9 mouse cellular contexts compared by ENCODE assay signal in the genomic region with DNA sequence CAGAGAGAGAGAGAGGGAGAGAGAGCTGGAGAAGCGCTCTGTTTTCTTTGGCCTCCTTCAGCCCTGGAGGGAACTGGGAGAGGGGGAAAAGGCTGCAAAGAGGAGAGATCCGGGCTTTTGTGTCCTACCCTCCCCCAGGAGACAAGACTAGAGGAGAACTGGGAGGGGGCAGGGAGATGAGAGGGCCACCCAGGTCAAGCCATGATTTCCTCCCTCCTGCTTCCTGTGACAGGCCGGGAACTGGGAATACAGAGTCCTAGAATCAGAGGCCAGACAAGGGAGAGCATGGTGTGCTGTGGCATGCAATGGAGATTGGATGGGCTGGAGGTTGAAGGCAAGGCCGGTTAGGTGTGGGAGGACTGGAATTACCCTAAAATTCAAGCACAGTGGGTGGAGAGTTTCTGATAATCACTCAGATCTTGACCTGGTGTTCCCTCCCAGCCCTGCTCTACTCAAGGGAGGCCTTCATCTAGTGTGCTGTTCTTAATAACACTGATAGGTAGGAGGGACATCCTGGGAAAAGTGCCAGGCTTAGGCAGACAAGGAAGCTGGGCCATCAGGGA. TPM values are rescaled to one million over a fixed set of nuclear protein-coding genes. Genes with fewer than 3 reads are reported as not detected.
DNase-seq lines count a peak whose midpoint lies in the region; ATAC-seq lines count a peak whose summit lies in the region.
"Had no signal": no experiment of that assay in that cellular context is flagged by ENCODE, and none has a peak within 500 bp of the region (broad histone marks: within the 10 kb centered on the region; RNA-seq: fewer than 3 reads in every experiment).

No protein-coding gene starts in this region.

- DNase-seq in adrenal gland, adult 2 months, result peak; percentile 51
- no peak for DNase-seq in adrenal gland, adult 8-10 months
- peak; percentile 59 for DNase-seq in MN1 (ENCODE audit: low spot score)
- peak; percentile 71 to 80 for DNase-seq in kidney, postnatal 4 days
- DNase-seq in urinary bladder, adult 2 months (ENCODE audit: low spot score), result no peak
- DNase-seq in cerebellum, adult 9-10 months, result no peak
- no peak for DNase-seq in thymus, postnatal 14 days
- DNase-seq: left cerebral cortex, postnatal 4 days had no signal

- H3K9me3 ChIP-seq in heart, embryonic 15.5 days (replicated peaks), result no peaks in the 10 kb centered on the region

- WGBS in heart, embryonic 15.5 days, result 34% methylated on average over 4 of the region's 4 CpGs

- no peaks in the 10 kb centered on the region for H3K27me3 ChIP-seq in heart, embryonic 15.5 days

- peaks cover 41% of the 10 kb centered on the region for H3K4me1 ChIP-seq in heart, embryonic 15.5 days (replicated peaks)

- H3K27ac ChIP-seq in heart, embryonic 15.5 days, result peak overlapping the region; percentile 74

- no peak overlapping the region for H3K9ac ChIP-seq in heart, embryonic 15.5 days

- no peak overlapping the region for H3K4me3 ChIP-seq in heart, embryonic 15.5 days

- ATAC-seq in heart, embryonic 15.5 days (replicated peaks; ENCODE audit: insufficient number of reproducible peaks, insufficient read depth, low FRiP score, low read depth), result peak; percentile 87

- no peaks in the 10 kb centered on the region for H3K36me3 ChIP-seq in heart, embryonic 15.5 days

- no peak overlapping the region for H3K4me2 ChIP-seq in heart, embryonic 15.5 days

RNA-seq across cellular contexts. Expression of a gene that starts 17.6 kb away (rescaled TPM):
- 10 to 100 TPM; 48.7 to 77.8 TPM for total RNA-seq in adrenal gland, adult 2 months (2021)
- 437 and 633 TPM in 2 replicates for polyA plus RNA-seq in adrenal gland, adult 2 months (2012; rRNA removed)
- total RNA-seq in adrenal gland, adult 8-10 months (2022), result 100 to 1,000 TPM in 2 of 4 experiments, 10 to 100 TPM in 2; 43.0 to 255 (median 85.3) TPM
- polyA plus RNA-seq in heart, embryonic 15.5 days (2015; fragmentation: Nextera tagmentation; extraction: Ambion mirVana), result 10.7 and 20.2 TPM in 2 replicates
- 65.2 and 69.9 TPM in 2 replicates for polyA plus RNA-seq in urinary bladder, adult 2 months (2012; rRNA removed)

Comparison
In these comparisons a context has a peak if more than half of its experiments do, and no peak if none do; other contexts are left out.
1. DNase-seq: peak in adrenal gland, adult 2 months (single experiment), MN1 (single experiment) and kidney, postnatal 4 days (2 of 2); none in adrenal gland, adult 8-10 months (single experiment), urinary bladder, adult 2 months (single experiment), cerebellum, adult 9-10 months (single experiment) and thymus, postnatal 14 days (single experiment).